Mouse (Mus musculus): ENCODE data around the gene Plxdc1.
A peak's percentile ranks its signal among the peaks of the same experiment; 100 is the strongest.

The Plxdc1 gene

DNA sequence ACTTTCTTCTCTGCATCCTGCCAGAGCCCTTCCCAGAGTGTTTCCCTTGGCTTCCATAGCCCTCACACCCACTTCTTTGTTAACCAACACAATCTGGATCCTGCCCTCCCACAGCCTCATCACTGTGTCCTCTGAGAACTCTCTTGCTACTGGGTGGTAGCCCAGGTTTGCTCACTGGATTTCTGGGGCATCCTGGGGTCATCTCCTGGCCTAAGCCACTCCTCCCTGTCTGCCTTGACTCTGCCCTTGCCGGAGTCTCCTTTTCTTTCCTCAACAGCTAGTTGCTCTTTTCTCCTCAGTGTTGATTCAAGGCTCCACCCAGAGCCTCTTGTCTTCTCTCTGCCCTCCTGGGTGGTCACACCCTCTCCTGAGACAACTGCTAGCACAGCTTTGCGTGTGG lies 80.3 kb downstream of the Plxdc1 start:
- no peak for DNase-seq

DNA sequence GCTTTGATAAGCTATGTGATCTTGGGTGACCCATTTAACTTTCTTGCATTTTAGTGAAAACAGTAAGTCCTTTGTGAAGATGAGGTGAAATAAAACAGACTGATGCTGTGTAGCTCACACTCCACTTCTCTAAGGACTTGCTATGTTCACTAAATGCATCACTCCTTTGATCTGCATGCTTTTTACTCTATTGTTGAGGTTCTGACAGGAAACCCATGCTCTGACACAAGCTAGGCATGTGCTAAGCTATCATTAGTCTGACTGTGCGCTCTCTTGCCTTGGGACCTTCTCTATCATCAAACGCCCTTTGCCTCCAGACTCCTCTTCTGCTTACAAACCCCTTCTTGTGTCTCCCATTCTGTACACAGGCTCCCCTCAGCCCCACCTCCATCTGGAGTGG lies 80.7 kb downstream of the Plxdc1 start:
- DNase-seq, result no peak

GRCm38 (mm10) chr11:97904801-97905200 lies 81.4 kb downstream of the Plxdc1 start:
- DNase-seq, result no peak

DNA sequence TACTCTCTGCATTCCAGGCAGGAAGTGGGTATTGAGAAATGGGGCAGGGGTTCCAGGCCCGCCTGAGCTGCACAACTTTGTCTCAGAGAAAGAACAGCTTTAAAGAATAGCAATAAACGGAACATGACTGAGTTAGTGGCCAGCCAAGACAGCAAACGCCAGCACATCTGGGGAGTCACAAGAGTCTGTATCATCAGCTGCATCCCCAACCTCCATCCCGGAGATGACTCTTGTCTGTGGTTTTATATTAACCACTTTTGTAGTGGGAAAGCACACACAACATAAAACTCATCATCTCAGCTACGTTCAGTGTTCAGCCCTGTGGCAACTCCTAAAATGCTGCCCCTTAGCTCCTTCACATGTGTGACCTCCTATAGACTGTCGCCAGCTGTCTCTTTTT lies 84.4 kb downstream of the Plxdc1 start:
- DNase-seq, result no peak

DNA sequence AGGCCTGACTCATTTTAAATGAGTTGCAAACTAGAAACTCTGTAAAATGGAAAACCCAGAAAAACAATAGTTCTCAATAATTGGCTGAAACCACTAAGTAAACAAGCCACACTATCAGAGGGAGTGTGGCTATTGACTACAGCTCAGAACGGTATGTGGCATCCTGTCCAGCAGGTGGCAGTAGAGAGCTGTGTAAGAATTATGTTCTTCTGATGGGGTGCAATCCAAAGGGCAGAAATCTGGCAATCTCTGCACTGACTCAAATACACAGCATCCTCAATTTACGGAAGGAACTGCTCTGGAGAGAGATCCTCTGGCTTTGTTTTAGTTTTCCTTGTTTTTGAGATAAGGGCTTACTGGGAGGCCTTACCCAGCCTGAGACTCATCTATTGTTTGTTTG lies 86.4 kb downstream of the Plxdc1 start:
- peak; percentile 84 to 90 for DNase-seq

DNA sequence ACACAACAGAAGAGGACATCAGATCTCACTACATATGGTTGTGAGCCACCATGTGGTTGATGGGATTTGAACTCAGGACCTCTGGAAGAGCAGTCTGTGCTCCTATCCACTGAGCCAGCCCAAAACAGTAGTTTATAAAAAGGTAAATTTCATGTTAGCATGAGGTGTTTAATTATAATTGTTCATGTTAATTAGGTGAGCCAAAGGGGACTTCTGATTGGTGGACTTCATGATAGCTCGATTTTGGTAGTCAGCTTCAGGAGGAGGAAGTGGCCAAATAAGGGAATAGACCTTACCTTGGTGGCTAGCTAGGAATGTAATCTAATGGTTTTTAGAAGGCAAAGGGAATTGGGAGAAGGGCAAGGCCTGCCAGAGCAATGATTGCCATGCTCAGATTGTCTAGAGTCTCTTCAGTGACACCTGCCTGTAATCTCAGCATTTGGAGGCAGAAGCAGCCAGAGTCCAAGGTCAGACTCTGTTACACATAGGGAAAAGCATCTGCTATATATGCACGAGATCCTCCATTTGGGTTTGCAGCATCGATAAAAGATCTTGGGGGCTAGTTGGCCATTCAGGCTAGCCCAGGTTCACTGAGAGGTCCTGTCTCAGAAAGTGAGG lies 88.6 kb downstream of the Plxdc1 start:
- no peak for DNase-seq

- DNase-seq, result no peak
These were observed 89.6 kb downstream of the Plxdc1 start for GRCm38 (mm10) chr11:97896655-97897054.

GRCm38 (mm10) chr11:97891821-97892220 lies 94.4 kb downstream of the Plxdc1 start:
- no peak for DNase-seq

DNA sequence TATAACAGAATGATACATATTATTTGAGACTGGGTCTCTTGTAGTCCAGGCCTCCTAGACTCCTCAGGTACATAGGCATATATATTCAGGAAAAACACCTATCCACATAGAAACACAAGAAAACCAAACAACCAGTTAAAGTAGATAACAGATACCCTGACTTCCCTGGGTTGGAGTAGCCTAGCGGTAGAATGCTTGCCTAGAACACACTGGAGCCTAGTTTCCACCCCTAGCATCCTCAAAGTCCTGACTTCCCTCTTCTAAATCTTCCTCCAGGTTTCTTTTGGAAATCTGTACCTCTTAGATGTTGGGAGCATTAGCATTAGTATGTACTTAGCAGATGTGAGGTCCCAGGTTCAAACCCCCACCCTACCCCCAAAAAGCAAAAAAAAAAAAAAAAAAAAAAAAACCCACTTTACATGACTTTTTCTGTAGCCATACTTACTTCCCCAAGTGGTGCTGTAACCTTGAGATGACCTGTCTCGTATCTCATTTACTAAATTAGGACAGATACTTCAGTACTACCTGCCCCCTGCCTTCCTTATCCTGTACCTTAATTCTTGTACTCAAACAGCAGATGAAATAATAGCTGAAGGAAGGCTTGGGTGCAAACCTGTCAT lies 100.8 kb downstream of the Plxdc1 start:
- DNase-seq, result no peak

DNA sequence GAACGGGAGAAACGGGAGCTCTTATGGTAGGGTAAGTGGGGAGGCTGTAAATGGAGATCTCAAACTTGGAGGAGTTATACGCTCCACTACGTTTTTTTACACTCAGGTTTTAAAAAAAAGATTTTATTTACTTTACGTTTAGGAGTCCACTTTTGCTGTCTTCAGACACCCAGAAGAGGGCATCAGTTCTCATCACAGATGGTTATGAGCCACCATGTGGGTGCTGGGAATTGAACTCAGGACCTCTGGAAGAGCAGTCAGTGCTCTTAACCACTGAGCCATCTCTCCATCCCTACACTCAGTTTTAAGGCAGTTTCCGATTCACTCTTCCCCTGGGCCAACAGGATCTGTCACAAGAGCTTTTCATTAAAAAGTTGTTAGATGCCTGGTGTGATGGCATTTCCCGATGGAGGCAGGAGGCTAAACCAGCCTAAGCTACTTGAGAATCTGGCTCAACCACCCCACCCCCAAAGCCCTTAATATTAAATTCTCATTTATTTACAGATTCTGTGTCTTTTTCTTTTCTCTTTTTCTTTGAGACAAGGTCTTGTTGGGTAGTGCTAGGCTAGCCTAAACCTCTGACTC lies 101.6 kb downstream of the Plxdc1 start:
- no peak for DNase-seq

GRCm38 (mm10) chr11:97883918-97884600 lies 102.2 kb downstream of the Plxdc1 start, which contains the start of gene Fbxo47:
Gene Fbxo47, minus strand, starts transcription at chr11:97884154.
- DNase-seq, result peak; percentile 97 to 98

DNA sequence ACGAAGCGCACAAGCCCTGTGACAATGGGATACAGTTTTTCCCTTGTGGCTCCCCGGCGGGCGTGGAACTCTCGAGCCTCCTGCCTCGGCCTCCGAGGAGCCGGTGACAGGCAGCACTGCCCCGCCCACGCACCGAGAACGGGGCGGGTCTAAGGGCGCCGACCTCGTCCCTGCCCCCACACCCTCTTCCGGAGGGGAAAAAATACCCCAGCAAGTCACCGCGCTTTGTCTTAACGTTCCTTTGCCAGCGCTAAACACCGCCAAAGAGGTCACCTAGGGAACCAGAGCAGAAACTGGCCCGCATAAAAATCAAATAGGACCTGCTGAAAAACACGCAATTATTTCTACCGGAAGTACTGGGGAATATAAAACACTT lies 102.7 kb downstream of the Plxdc1 start:
- peak; percentile 80 to 81 for DNase-seq

- no peak for DNase-seq
These were observed 105.9 kb downstream of the Plxdc1 start for GRCm38 (mm10) chr11:97880362-97880761.

DNA sequence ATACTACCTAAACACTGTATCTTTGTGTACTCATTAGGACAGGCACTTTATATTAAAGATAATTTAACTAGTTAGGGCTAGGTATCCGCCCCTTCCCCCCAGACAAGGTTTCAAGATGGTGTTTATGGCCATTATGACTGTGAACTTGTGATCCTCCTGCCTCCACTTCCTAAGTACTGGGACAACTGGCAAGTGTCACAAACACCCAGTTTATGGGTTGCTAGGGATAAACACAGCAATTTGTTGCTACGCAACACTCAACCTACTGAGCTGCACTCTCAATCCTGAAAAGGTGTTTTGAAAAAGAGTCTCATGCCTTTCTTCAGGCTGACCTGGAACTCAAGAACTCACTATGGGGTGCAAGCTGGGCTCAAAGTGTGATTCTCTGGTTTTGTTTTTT lies 108.9 kb downstream of the Plxdc1 start:
- no peak for DNase-seq

GRCm38 (mm10) chr11:97874396-97874795 lies 111.8 kb downstream of the Plxdc1 start:
- DNase-seq, result no peak

Data from lung, adult 18-20 months (tissue).